Mouse (Mus musculus): ENCODE measurements around the gene Psmd6.

The Psmd6 gene

DNA sequence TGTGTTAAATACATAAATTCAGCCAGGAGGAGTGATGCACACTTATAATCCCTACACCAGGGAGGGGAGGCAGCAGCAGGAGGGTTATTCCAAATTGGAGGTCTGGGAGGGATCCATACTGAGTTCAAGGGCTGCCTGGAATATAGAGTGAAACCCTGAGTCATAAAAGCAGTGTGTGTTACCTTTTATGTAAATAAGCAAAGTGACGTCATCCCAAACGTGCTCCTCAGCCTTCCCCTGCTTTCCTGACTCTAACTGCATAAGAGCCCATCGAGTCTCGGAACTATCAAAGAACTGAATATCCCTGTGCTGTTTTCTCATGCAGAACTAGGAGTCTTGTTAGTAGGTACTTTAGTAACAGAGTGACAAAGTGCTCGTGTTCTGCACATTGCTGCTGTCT lies 57.4 kb downstream of the Psmd6 start:
- DNase-seq = no peak

DNA sequence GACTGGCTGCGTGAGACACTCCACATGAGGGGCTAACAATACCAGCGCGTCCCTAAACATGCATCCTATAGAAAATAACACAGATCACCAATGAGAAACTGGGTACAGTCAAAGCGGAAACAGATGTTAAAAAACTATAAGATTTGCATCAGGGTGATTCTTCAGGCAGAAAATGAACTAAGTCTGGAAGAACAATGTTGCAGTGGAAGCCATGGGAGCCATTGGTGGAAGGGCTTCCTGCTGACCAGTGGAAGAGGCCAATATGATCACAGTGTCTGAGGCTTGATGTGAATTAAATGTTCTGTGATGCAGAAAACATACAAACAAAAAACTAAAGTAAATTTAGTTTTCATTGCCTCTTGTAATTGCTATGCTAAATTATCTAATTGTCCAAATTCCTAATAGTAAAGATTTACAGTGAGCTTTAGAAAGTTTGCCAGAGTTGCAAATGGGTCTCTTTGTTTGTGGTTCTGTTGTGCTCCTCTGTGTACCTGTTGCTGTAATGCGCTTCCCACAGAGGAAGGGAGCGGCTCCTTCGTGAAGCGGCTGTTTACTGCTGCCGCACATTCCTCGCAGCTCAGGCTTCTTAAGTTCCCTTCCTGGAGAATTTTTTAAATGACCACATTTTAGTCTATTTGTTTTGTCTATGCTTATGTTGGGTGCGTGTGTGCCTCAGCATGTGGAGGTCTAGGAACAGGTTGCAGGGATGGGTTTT lies 58.1 kb downstream of the Psmd6 start:
- no peak for DNase-seq
